Mouse (Mus musculus): ENCODE measurements around the gene Psmb9. TPM values are rescaled to one million over a fixed set of nuclear protein-coding genes. Genes with fewer than 3 reads are reported as not detected.

Gene Psmb9
- polyA plus RNA-seq, 1 experiment from 2014 or later, result 0.80 TPM

DNA sequence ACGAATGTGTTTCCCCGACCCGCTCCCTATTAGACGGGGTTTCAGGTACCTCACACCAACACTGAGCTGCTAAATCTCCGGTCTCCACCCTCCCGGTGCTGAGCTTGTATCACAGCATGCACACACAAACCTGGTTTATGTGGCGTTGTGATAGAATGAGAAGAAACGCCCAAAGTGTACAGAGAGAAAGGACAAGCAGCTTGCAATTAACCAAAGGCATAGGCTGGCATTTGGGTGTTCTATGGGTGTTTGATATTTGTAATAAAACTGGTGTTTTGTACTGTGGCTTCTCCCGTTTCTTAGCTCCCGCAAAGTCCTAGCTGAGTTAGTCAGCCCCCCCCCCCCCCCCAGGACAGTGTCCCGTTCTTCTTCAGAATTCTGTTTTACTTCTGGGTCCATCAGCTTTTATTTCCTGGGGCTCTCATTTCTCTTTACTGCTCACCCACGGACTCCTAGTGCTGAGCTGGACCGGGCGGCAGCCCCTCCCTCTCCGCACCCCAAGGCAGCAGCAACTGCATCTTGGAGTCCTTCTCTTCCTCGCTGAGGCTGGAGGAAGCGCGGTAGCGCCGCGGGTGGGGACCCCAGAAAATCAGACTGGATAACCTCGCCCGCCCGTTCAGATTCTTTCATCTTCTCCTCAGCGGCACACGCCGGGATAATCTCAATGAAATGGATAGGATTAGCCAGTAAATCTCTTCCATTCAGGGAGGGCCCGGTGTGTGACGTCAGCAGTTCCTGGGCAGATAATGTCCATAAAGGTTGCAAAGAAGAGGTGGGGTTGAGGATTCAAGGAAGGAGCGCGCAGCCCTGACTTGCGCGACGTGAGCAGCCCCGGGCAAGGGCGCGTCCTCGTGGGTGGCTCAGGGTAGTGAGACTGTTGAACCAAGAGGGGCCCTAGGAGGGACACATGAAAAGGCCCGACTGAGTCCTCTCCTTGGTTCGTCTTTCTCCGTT, 9.7 kb upstream of the Psmb9 start, which contains the start of gene Psmb8:
Gene Psmb8 (plus strand): TSS at position 781 of the 954 bp plus-strand sequence.
- ATAC-seq (ENCODE audit: insufficient read depth, low FRiP score, low TSS enrichment) (peak; percentile 55; the same call in 1 of the 2 replicates), DNase-seq (ENCODE audit: low spot score) (peak; percentile 81)
- Histone ChIP-seq H3K36me3 (ENCODE audit: control insufficient read depth, insufficient read depth, low read length) (no peaks in the 10 kb centered on the region), H3K27ac (ENCODE audit: low read depth, low read length) (no peak within 1 kb of the TSS), H3K27me3 (ENCODE audit: control insufficient read depth, insufficient read depth, low read length) (peaks cover 70% of the 10 kb centered on the region), H3K9ac (ENCODE audit: low read length) (no peak within 1 kb of the TSS), H3K4me2 (ENCODE audit: low read depth) (peak within 1 kb of the TSS; percentile 47), H3K4me1 (ENCODE audit: control insufficient read depth, insufficient read depth, low read length) (no peaks in the 10 kb centered on the region), H3K9me3 (ENCODE audit: control insufficient read depth, low read length) (no peaks in the 10 kb centered on the region), H3K4me3 (ENCODE audit: low read depth, low read length) (peak within 1 kb of the TSS; percentile 33)
- WGBS, result 6% methylated on average over 41 of the region's 41 CpGs

- Histone ChIP-seq H3K9ac (ENCODE audit: low read length) (no peak overlapping the region), H3K36me3 (ENCODE audit: control insufficient read depth, insufficient read depth, low read length) (no peaks in the 10 kb centered on the region), H3K4me1 (ENCODE audit: control insufficient read depth, insufficient read depth, low read length) (no peaks in the 10 kb centered on the region), H3K27ac (ENCODE audit: low read depth, low read length) (no peak overlapping the region), H3K4me2 (ENCODE audit: low read depth) (no peak overlapping the region), H3K27me3 (ENCODE audit: control insufficient read depth, insufficient read depth, low read length) (peaks cover 73% of the 10 kb centered on the region), H3K9me3 (ENCODE audit: control insufficient read depth, low read length) (no peaks in the 10 kb centered on the region), H3K4me3 (ENCODE audit: low read depth, low read length) (no peak overlapping the region)
- no peak for ATAC-seq (ENCODE audit: insufficient read depth, low FRiP score, low TSS enrichment)
- no peak for DNase-seq (ENCODE audit: low spot score)
- 33% methylated on average over 12 of the region's 12 CpGs for WGBS
These were observed 8.9 kb upstream of the Psmb9 start for GRCm38 (mm10) chr17:34196491-34196890.

DNA sequence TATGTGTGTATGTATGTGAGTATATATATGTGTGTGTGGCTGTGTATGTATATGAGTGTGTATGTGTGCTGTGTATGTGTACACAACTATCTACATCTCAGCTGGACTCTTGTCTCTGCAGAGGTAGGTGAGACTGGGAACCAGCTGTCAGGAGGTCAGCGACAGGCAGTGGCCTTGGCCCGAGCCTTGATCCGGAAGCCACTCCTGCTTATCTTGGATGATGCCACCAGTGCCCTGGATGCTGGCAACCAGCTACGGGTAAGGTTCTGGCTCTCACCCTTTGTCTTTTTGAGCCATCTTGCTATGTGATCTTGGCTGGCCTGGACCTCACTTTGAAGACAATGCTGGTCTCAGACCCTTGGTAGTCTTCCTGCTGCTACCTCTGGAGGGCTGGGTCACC, 7.2 kb upstream of the Psmb9 start:
- H3K4me1 ChIP-seq (ENCODE audit: control insufficient read depth, insufficient read depth, low read length), result no peaks in the 10 kb centered on the region
- no peak for DNase-seq (ENCODE audit: low spot score)
- no peaks in the 10 kb centered on the region for H3K36me3 ChIP-seq (ENCODE audit: control insufficient read depth, insufficient read depth, low read length)
- H3K27me3 ChIP-seq (ENCODE audit: control insufficient read depth, insufficient read depth, low read length), result peaks cover 70% of the 10 kb centered on the region
- H3K27ac ChIP-seq (ENCODE audit: low read depth, low read length), result no peak overlapping the region
- H3K9ac ChIP-seq (ENCODE audit: low read length), result no peak overlapping the region
- H3K4me2 ChIP-seq (ENCODE audit: low read depth), result no peak overlapping the region
- H3K4me3 ChIP-seq (ENCODE audit: low read depth, low read length), result no peak overlapping the region
- H3K9me3 ChIP-seq (ENCODE audit: control insufficient read depth, low read length), result no peaks in the 10 kb centered on the region
- no peak for ATAC-seq (ENCODE audit: insufficient read depth, low FRiP score, low TSS enrichment)
- WGBS, result 86% methylated on average over 4 of the region's 4 CpGs

GRCm38 (mm10) chr17:34193468-34193867, 5.9 kb upstream of the Psmb9 start:
- Histone ChIP-seq H3K9ac (ENCODE audit: low read length) (no peak overlapping the region), H3K4me1 (ENCODE audit: control insufficient read depth, insufficient read depth, low read length) (no peaks in the 10 kb centered on the region)
- 50% methylated on average over 8 of the region's 8 CpGs for WGBS

DNA sequence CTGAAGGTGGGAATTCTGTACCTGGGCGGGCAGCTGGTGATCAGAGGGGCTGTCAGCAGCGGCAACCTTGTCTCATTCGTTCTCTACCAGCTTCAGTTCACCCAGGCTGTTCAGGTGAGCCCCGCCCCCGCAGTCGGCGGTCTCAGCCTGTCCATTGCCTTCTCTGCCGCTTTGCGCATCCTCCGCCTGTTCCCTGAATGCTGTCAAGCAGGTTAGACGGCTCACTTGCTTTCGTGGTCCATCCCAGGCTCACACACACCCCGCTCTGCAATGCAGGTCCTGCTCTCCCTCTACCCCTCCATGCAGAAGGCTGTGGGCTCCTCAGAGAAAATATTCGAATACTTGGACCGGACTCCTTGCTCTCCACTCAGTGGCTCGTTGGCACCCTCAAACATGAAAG, 5.3 kb upstream of the Psmb9 start:
- DNase-seq (ENCODE audit: low spot score), result no peak
- H3K4me1 ChIP-seq (ENCODE audit: control insufficient read depth, insufficient read depth, low read length), result peaks cover 2% of the 10 kb centered on the region; the same call in 1 of the 2 replicates
- WGBS, result 23% methylated on average over 16 of the region's 16 CpGs
- peaks cover 64% of the 10 kb centered on the region for H3K27me3 ChIP-seq (ENCODE audit: control insufficient read depth, insufficient read depth, low read length)
- no peaks in the 10 kb centered on the region for H3K9me3 ChIP-seq (ENCODE audit: control insufficient read depth, low read length)
- no peak for ATAC-seq (ENCODE audit: insufficient read depth, low FRiP score, low TSS enrichment)
- no peak overlapping the region for H3K4me3 ChIP-seq (ENCODE audit: low read depth, low read length)
- H3K4me2 ChIP-seq (ENCODE audit: low read depth), result no peak overlapping the region
- H3K9ac ChIP-seq (ENCODE audit: low read length), result no peak overlapping the region
- H3K27ac ChIP-seq (ENCODE audit: low read depth, low read length), result no peak overlapping the region
- H3K36me3 ChIP-seq (ENCODE audit: control insufficient read depth, insufficient read depth, low read length), result no peaks in the 10 kb centered on the region

More at GRCm38 (mm10) chr17:34193468-34193867, 5.9 kb upstream of the Psmb9 start:
- peaks cover 65% of the 10 kb centered on the region for H3K27me3 ChIP-seq (ENCODE audit: control insufficient read depth, insufficient read depth, low read length)
- no peak for ATAC-seq (ENCODE audit: insufficient read depth, low FRiP score, low TSS enrichment)
- DNase-seq (ENCODE audit: low spot score), result no peak
- no peak overlapping the region for H3K4me2 ChIP-seq (ENCODE audit: low read depth)
- no peaks in the 10 kb centered on the region for H3K36me3 ChIP-seq (ENCODE audit: control insufficient read depth, insufficient read depth, low read length)
- no peak overlapping the region for H3K4me3 ChIP-seq (ENCODE audit: low read depth, low read length)
- no peak overlapping the region for H3K27ac ChIP-seq (ENCODE audit: low read depth, low read length)
- H3K9me3 ChIP-seq (ENCODE audit: control insufficient read depth, low read length), result no peaks in the 10 kb centered on the region

- ATAC-seq (ENCODE audit: insufficient read depth, low FRiP score, low TSS enrichment), result no peak
- Histone ChIP-seq H3K4me1 (ENCODE audit: control insufficient read depth, insufficient read depth, low read length) (peaks cover 8% of the 10 kb centered on the region), H3K4me3 (ENCODE audit: low read depth, low read length) (no peak overlapping the region), H3K27ac (ENCODE audit: low read depth, low read length) (no peak overlapping the region), H3K36me3 (ENCODE audit: control insufficient read depth, insufficient read depth, low read length) (no peaks in the 10 kb centered on the region), H3K4me2 (ENCODE audit: low read depth) (no peak overlapping the region), H3K27me3 (ENCODE audit: control insufficient read depth, insufficient read depth, low read length) (peaks cover 52% of the 10 kb centered on the region), H3K9ac (ENCODE audit: low read length) (no peak overlapping the region), H3K9me3 (ENCODE audit: control insufficient read depth, low read length) (no peaks in the 10 kb centered on the region)
- WGBS, result 67% methylated on average over 6 of the region's 6 CpGs
- DNase-seq (ENCODE audit: low spot score), result no peak
These were observed 1.4 kb upstream of the Psmb9 start for GRCm38 (mm10) chr17:34188986-34189385.

GRCm38 (mm10) chr17:34188010-34188409, 446 bp upstream of the Psmb9 start:
- DNase-seq (ENCODE audit: low spot score) (no peak), ATAC-seq (ENCODE audit: insufficient read depth, low FRiP score, low TSS enrichment) (0 out of 2 replicates have a peak, but pooled peaks have one; percentile 4)
- H3K4me3 ChIP-seq (ENCODE audit: low read depth, low read length), result peak overlapping the region; percentile 39
- 4% methylated on average over 20 of the region's 20 CpGs for WGBS
- peaks cover 8% of the 10 kb centered on the region for H3K4me1 ChIP-seq (ENCODE audit: control insufficient read depth, insufficient read depth, low read length)
- H3K9ac ChIP-seq (ENCODE audit: low read length), result peak overlapping the region; percentile 15
- H3K4me2 ChIP-seq (ENCODE audit: low read depth), result peak overlapping the region; percentile 67
- H3K27ac ChIP-seq (ENCODE audit: low read depth, low read length), result no peak overlapping the region
- peaks cover 44% of the 10 kb centered on the region for H3K27me3 ChIP-seq (ENCODE audit: control insufficient read depth, insufficient read depth, low read length)
- H3K36me3 ChIP-seq (ENCODE audit: control insufficient read depth, insufficient read depth, low read length), result no peaks in the 10 kb centered on the region
- no peaks in the 10 kb centered on the region for H3K9me3 ChIP-seq (ENCODE audit: control insufficient read depth, low read length)

GRCm38 (mm10) chr17:34186885-34187260, 691 bp downstream of the Psmb9 start:
- H3K36me3 ChIP-seq (ENCODE audit: control insufficient read depth, insufficient read depth, low read length), result no peaks in the 10 kb centered on the region
- peak overlapping the region; percentile 39 for H3K4me3 ChIP-seq (ENCODE audit: low read depth, low read length)
- WGBS, result 3% methylated on average over 14 of the region's 14 CpGs
- H3K27me3 ChIP-seq (ENCODE audit: control insufficient read depth, insufficient read depth, low read length), result peaks cover 38% of the 10 kb centered on the region
- H3K27ac ChIP-seq (ENCODE audit: low read depth, low read length), result no peak overlapping the region
- H3K9me3 ChIP-seq (ENCODE audit: control insufficient read depth, low read length), result no peaks in the 10 kb centered on the region
- H3K9ac ChIP-seq (ENCODE audit: low read length), result no peak overlapping the region
- peaks cover 8% of the 10 kb centered on the region for H3K4me1 ChIP-seq (ENCODE audit: control insufficient read depth, insufficient read depth, low read length)
- no peak for DNase-seq (ENCODE audit: low spot score)
- peak overlapping the region; percentile 67 for H3K4me2 ChIP-seq (ENCODE audit: low read depth)
- 0 out of 2 replicates have a peak, but pooled peaks have one; percentile 9 for ATAC-seq (ENCODE audit: insufficient read depth, low FRiP score, low TSS enrichment)

DNA sequence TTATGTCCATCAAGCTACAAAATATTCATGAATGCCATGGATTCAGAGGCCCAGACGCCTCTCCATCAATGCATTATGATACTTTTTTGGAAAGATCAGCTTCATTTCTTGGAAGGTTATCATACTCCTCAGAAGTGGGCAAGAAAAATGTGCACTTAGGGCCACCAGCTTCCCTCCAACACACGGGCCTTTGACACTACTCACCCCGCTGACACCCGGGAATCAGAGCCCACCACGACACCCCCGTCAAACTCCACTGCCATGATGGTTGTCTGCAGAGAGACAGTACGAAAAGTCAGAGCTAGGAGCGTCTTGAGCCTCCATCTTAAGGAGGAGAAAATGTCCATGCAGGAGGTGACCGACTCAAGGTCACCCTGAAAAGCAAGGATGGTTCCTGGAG, 2.0 kb downstream of the Psmb9 start:
- Histone ChIP-seq H3K4me2 (ENCODE audit: low read depth) (no peak overlapping the region), H3K36me3 (ENCODE audit: control insufficient read depth, insufficient read depth, low read length) (no peaks in the 10 kb centered on the region), H3K4me1 (ENCODE audit: control insufficient read depth, insufficient read depth, low read length) (peaks cover 8% of the 10 kb centered on the region), H3K9ac (ENCODE audit: low read length) (no peak overlapping the region), H3K27ac (ENCODE audit: low read depth, low read length) (no peak overlapping the region), H3K9me3 (ENCODE audit: control insufficient read depth, low read length) (no peaks in the 10 kb centered on the region), H3K27me3 (ENCODE audit: control insufficient read depth, insufficient read depth, low read length) (peaks cover 35% of the 10 kb centered on the region), H3K4me3 (ENCODE audit: low read depth, low read length) (no peak overlapping the region)
- WGBS, result 91% methylated on average over 9 of the region's 9 CpGs
- DNase-seq (ENCODE audit: low spot score), result no peak
- no peak for ATAC-seq (ENCODE audit: insufficient read depth, low FRiP score, low TSS enrichment)

Data from neural tube, embryonic 11.5 days (tissue).